Mouse (Mus musculus): ENCODE data around the gene Samt4. TPM values are rescaled to one million over a fixed set of nuclear protein-coding genes. Genes with fewer than 3 reads are reported as not detected.
"Not testable (repeated sequence)": the region's sequence is repeated elsewhere in the genome, so short reads cannot be mapped to it uniquely, and the experiment has no call there.

Samt4 gene
- total RNA-seq (2021) (not detected), polyA plus RNA-seq (2012; rRNA removed) (not detected in 2 replicates)
- long read RNA-seq = 0 reads

GRCm38 (mm10) chrX:154481702-154482101 lies at the start of gene Samt4:
Samt4 (plus strand) TSS chrX:154482002.
- no peak for DNase-seq

GRCm38 (mm10) chrX:154443696-154444095 lies 38.1 kb upstream of the Samt4 start:
- DNase-seq = not testable (repeated sequence)

DNA sequence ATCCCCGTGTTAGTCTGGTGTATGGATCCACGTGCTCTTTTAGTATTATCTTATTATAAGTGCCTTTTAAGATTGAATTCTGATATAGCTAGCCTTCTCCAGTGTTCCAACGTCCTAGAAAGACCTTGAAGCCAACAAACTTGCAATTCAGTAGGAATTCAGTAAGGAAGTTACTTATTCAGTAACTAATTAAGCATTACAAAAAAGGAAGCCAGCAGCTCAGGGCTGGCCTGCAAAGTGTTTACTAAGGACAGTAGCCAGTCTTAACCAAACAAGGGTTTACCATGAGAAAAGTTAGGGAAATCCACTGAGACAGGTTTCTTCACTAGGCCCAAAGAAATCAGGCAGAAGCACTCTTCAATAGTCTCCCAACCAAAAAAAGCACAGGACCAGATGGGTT lies 13.4 kb upstream of the Samt4 start:
- DNase-seq = not testable (repeated sequence)

Other genes starting within 250 kb of the Samt4 start
- not detected for gene 4930524N10Rik, start 138.6 kb upstream of the Samt4 start, total RNA-seq (2021)
- not detected in 2 replicates for gene 4930524N10Rik, start 138.6 kb upstream of the Samt4 start, polyA plus RNA-seq (2012; rRNA removed)
- gene Samt2, start 97.4 kb downstream of the Samt4 start, total RNA-seq (2021) = not detected
- not detected in 2 replicates for gene Samt2, start 97.4 kb downstream of the Samt4 start, polyA plus RNA-seq (2012; rRNA removed)